Mouse (Mus musculus) monocyte, adult 2 months (primary cell): ENCODE results near the gene Tnfsf4.

Experiments
- DNase-seq, 2 experiments: peaks; one replicate each; pipeline ENCODE4 v3.0.0; 2022; ENCODE audit warnings: low spot score in 2 of 2, low read depth in 1 of 2

Gene Tnfsf4

GRCm38 (mm10) chr1:161451683-161452245, 56.6 kb downstream of the Tnfsf4 start:
- DNase-seq, result no peak

DNA sequence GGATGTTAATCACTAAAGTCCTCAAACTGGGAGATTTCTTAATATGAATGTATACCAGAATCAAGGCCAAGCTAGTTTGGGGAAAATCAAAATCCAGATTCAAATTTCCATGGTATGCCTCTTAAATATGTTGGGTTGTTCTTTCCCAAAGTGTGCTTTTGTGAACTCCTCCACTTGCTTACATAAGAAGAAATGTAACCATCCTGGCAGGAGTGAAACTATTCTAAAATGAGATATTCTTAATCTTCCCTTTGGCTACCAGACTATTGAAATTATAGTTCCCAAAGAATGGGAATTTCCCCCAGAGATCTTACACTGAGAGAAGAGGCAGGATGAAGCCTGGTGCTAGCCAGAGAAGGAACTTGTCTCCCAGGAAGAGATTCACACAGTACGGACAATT, 57.0 kb downstream of the Tnfsf4 start:
- DNase-seq, result no peak

DNA sequence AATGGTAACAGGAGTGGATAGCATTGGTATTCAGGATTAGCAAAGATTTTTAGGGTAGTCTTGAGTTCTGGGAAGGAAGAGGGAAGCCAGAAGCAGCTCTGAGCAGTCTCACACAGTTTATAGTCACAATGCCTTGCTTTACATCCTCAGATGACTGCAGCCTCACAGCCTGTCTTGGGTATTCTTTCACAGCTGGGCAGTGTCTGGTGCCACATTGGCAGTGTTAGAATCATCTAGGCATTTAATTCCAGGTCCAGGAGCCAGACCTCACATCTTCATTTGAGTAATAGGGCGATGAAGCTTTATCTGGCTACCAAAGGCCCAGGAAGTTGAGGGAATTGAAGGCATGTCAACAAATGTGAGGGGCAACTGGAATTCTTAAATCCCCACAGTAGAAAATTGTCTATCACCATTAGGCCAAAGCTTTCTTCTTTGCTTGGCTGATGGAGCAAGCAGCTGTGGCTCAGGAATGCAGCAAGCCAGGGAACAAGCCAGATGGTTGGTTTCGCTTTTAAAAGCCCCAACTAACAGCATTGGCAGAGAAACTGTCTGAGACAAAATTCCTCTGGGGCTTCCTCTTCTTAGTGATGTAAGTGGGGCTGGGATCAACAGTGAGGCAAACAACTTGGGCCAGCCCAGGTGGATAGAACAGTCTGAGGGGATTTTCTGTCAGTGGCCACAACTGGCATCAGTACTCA, 68.3 kb downstream of the Tnfsf4 start:
- no peak for DNase-seq
